Mouse (Mus musculus) limb, embryonic 12.5 days (tissue): ENCODE measurements around the gene Fmnl3. TPM values are rescaled to one million over a fixed set of nuclear protein-coding genes. Genes with fewer than 3 reads are reported as not detected.

ENCODE experiments used
- ATAC-seq: fragments of 200-750 bp; cut with Nextera tagmentation; 2 replicates; pipeline ENCODE4 v1.8.0; 2017; ENCODE audit warnings: low read depth, moderate TSS enrichment; ENCODE audit not compliant: insufficient number of reproducible peaks, insufficient read depth, low FRiP score, low TSS enrichment
- H3K27ac ChIP-seq: fragments of 300-500 bp; sonication (generic); 2 replicates; pipeline ENCODE4 v1.5.1; 2016; ENCODE audit warnings: mild to moderate bottlenecking, moderate library complexity
- H3K27me3 ChIP-seq: fragments of 300-500 bp; sonication (generic); 2 replicates; pipeline ENCODE4 v1.6.1; 2016; ENCODE audit warnings: mild to moderate bottlenecking, moderate library complexity
- H3K36me3 ChIP-seq: fragments of 300-500 bp; sonication (generic); 2 replicates; pipeline ENCODE4 v1.6.1; 2016; ENCODE audit warnings: mild to moderate bottlenecking, moderate library complexity
- H3K4me1 ChIP-seq: fragments of 300-500 bp; sonication (generic); replicated peaks from 2 replicates; pipeline ENCODE4 v1.6.1; 2016
- H3K4me2 ChIP-seq: fragments of 300-500 bp; sonication (generic); 2 replicates; pipeline ENCODE4 v1.6.1; 2016; ENCODE audit warnings: mild to moderate bottlenecking, moderate library complexity
- H3K4me3 ChIP-seq: fragments of 300-500 bp; sonication (generic); replicated peaks from 2 replicates; pipeline ENCODE4 v1.5.1; 2016; ENCODE audit warnings: mild to moderate bottlenecking
- H3K9ac ChIP-seq: fragments of 300-500 bp; sonication (generic); replicated peaks from 2 replicates; pipeline ENCODE4 v1.6.1; 2016; ENCODE audit warnings: mild to moderate bottlenecking, moderate library complexity
- H3K9me3 ChIP-seq: fragments of 300-500 bp; sonication (generic); 2 replicates; pipeline ENCODE4 v1.6.1; 2016; ENCODE audit warnings: mild to moderate bottlenecking, moderate library complexity
- WGBS: fragments of 180-500 bp; shearing (Covaris S2); methylation state at CpG from one replicate; pipeline ENCODE4 v1.1.7; 2016; 5-methylcytosine and 5-hydroxymethylcytosine counted together
- polyA plus RNA-seq: library from polyadenylated mRNA; unstranded; fragments of >200 nt; fragmentation: Nextera tagmentation; extraction: Ambion mirVana; gene quantifications from 2 replicates; pipeline ENCODE4 v1.2.1, GENCODE M21; 2016

Gene Fmnl3
- polyA plus RNA-seq, 1 experiment from 2014 or later, result 33.6 TPM

DNA sequence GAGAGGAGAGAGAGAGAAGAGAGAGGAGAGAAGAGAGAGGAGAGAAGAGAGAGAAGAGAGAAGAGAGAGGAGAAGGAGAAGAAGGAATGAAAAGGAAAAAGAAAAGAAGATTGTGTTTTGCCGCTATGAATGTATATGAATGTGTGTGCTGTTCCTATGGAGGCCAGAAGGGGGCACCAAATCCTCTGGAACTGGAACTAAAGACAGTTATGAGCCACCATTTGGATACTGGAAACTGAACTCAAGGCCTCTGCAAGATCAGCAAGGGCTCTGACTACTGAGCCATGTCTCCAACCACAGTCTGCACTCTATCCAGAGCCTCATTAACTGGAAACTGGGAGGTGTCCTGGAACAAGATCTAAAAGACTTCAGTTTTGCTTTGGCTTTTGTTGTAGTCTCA lies 43.3 kb downstream of the Fmnl3 start:
- no peak overlapping the region for H3K4me2 ChIP-seq
- H3K4me1 ChIP-seq, result peaks cover 12% of the 10 kb centered on the region
- H3K27me3 ChIP-seq, result no peaks in the 10 kb centered on the region
- H3K36me3 ChIP-seq, result peaks cover 91% of the 10 kb centered on the region
- H3K27ac ChIP-seq, result no peak overlapping the region
- ATAC-seq, result no peak
- WGBS, result 61% methylated on average over 1 of the region's 1 CpGs
- H3K9me3 ChIP-seq, result 0 out of 2 replicates have a peak, but pooled peaks cover 6% of the 10 kb centered on the region
- no peak overlapping the region for H3K9ac ChIP-seq
- H3K4me3 ChIP-seq, result no peak overlapping the region

DNA sequence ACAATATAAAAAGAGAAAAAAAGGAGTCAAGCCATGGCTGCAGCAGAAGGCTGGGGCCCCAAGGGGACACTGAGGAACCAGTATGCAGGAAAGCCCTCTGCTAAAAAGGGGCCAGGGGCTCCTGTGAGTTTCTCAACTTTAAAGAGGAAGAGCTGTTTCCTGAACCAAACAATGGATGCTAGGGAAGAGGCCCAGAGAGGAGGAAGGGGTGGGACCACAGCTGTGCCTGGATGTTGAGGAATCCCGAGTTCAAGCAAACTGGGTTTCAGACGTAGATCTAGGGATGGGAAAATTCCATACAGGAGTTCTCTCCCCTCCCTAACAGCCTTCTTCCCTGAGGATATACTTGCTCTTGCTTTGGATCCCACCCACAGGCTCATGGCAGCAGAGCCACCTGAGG lies 43.9 kb downstream of the Fmnl3 start:
- Histone ChIP-seq H3K27ac (no peak overlapping the region), H3K9ac (no peak overlapping the region), H3K4me3 (no peak overlapping the region), H3K4me1 (peaks cover 7% of the 10 kb centered on the region), H3K27me3 (no peaks in the 10 kb centered on the region), H3K36me3 (peaks cover 91% of the 10 kb centered on the region), H3K4me2 (no peak overlapping the region), H3K9me3 (0 out of 2 replicates have a peak, but pooled peaks cover 6% of the 10 kb centered on the region)
- no peak for ATAC-seq
- 57% methylated on average over 2 of the region's 2 CpGs for WGBS

DNA sequence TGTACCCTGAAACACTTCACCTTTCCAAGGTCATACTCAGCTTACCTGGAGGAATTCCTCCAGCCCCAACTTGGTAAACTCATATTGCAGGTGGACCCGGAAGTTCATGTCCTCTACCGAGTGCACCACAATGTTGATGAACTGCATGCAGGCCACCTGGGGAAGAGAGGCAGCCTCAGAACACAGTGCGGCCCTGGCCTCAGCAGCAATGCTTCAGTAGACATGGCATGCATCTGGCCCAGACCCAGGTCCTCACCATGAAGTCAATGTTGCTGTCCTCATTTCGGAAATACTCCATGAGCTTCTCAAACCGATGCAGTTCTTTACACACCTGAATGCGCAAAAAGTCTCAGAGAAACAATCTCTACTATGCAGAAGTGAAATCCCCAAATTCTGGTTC lies 44.7 kb downstream of the Fmnl3 start:
- H3K27me3 ChIP-seq, result no peaks in the 10 kb centered on the region
- H3K36me3 ChIP-seq, result peaks cover 91% of the 10 kb centered on the region
- no peak overlapping the region for H3K9ac ChIP-seq
- WGBS, result 93% methylated on average over 6 of the region's 6 CpGs
- H3K27ac ChIP-seq, result no peak overlapping the region
- no peak for ATAC-seq
- H3K4me1 ChIP-seq, result 0 out of 2 replicates have a peak, but pooled peaks cover 3% of the 10 kb centered on the region
- no peak overlapping the region for H3K4me2 ChIP-seq
- H3K4me3 ChIP-seq, result no peak overlapping the region
- H3K9me3 ChIP-seq, result 0 out of 2 replicates have a peak, but pooled peaks cover 6% of the 10 kb centered on the region

DNA sequence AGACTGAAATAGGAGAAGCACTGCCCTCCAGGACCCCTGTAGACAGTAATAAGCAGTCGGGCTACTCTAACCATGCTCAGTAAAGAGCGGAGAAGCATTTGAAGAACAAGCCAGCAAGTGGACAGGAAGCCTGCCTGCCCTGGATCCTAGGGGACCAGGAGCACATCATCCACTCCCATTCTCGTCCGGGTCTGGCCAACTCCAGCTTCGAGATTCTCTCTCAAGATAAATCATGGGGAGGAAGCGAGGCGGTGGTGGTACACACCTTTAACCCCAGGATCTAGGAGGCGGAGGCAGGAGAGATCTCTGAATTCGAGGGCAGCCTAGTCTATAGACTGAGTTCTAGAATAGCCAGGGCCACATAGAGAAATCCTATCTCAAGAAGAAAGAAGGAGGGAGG lies 46.1 kb downstream of the Fmnl3 start:
- no peak overlapping the region for H3K4me2 ChIP-seq
- no peaks in the 10 kb centered on the region for H3K27me3 ChIP-seq
- ATAC-seq, result no peak
- H3K9ac ChIP-seq, result no peak overlapping the region
- peaks cover 99% of the 10 kb centered on the region for H3K36me3 ChIP-seq
- H3K4me1 ChIP-seq, result 0 out of 2 replicates have a peak, but pooled peaks cover 3% of the 10 kb centered on the region
- 0 out of 2 replicates have a peak overlapping the region, but pooled peaks have one; percentile 31 for H3K27ac ChIP-seq
- H3K4me3 ChIP-seq, result no peak overlapping the region
- H3K9me3 ChIP-seq, result 0 out of 2 replicates have a peak, but pooled peaks cover 6% of the 10 kb centered on the region
- WGBS, result 84% methylated on average over 9 of the region's 9 CpGs

DNA sequence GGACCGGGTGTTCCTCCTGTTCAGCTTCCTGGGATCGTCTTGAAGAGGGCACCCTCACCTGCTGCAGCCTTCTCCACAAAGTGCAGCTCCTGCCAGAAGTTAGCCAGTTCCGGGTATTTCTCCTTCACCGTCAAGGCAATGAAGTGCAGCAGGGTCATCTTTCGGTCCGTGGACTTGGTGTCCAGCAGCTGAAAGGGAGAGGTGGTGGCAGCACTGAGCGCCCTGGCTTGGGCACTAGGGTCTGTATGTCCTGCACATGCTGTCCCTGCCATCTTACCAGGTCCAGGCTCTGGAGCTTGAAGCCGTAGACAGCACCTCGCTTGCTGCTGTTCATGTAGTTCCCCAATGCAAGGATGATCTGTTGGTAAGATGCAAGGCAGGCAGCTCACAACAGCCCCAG lies 49.3 kb downstream of the Fmnl3 start:
- H3K36me3 ChIP-seq, result peaks cover 99% of the 10 kb centered on the region
- H3K27me3 ChIP-seq, result no peaks in the 10 kb centered on the region
- H3K4me1 ChIP-seq, result 0 out of 2 replicates have a peak, but pooled peaks cover 3% of the 10 kb centered on the region
- H3K9ac ChIP-seq, result no peak overlapping the region
- no peak overlapping the region for H3K4me3 ChIP-seq
- no peak overlapping the region for H3K4me2 ChIP-seq
- ATAC-seq, result no peak
- no peaks in the 10 kb centered on the region for H3K9me3 ChIP-seq
- H3K27ac ChIP-seq, result peak overlapping the region; percentile 56; the same call in 1 of the 2 replicates
- 87% methylated on average over 9 of the region's 9 CpGs for WGBS

DNA sequence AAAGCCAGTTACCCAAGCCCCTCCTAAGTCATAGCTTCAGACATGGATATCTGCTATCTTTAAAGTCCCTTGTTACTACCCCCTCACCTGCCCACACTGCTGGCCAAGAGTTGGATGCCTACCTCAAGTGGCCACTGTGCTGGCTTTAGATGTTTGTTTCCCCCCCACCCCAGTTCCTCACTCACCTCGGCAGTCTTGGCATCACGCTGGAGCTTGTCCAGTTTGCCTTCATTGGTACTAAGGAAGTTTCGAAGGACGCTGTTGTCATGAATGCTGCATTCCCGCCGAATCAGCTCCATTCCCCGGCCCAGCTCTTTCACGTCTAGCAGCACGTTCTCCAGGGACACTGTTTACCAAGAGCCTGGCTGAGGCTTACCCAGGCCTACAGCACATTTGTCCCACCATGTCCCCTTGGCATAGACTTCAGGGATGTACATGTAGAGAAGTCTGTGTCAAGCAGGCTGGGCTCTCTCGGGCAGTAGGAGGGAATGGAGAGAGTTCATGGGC lies 50.1 kb downstream of the Fmnl3 start:
- H3K27me3 ChIP-seq, result no peaks in the 10 kb centered on the region
- 87% methylated on average over 10 of the region's 10 CpGs for WGBS
- H3K4me3 ChIP-seq, result no peak overlapping the region
- H3K4me2 ChIP-seq, result no peak overlapping the region
- ATAC-seq, result no peak
- H3K4me1 ChIP-seq, result 0 out of 2 replicates have a peak, but pooled peaks cover 3% of the 10 kb centered on the region
- no peak overlapping the region for H3K9ac ChIP-seq
- peak overlapping the region; percentile 31; the same call in 1 of the 2 replicates for H3K27ac ChIP-seq
- no peaks in the 10 kb centered on the region for H3K9me3 ChIP-seq
- peaks cover 99% of the 10 kb centered on the region for H3K36me3 ChIP-seq

DNA sequence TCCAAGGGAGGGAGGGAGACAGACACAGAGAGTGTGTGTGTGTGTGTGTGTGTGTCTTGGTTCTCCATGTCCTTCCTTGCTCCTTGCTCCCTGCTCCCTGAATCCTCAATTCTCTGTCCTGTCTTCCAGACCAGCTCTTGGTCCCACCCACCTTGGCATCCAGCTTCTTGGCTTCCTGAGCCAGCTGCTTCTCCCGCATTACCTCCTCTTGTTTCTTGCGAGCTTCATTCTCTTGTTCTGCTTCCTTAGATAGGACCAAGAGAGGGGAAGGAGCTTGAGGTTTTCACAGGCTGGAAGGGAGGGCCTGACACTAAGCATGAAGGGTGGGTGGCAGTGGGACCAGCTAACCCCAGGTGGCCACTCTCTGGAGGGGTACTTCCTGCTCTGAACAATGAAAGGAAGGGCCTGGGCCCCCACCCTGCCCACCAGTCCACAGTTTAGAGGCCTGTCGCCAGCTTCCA lies 50.8 kb downstream of the Fmnl3 start:
- no peaks in the 10 kb centered on the region for H3K27me3 ChIP-seq
- H3K4me2 ChIP-seq, result no peak overlapping the region
- H3K4me1 ChIP-seq, result 0 out of 2 replicates have a peak, but pooled peaks cover 3% of the 10 kb centered on the region
- ATAC-seq, result no peak
- peaks cover 99% of the 10 kb centered on the region for H3K36me3 ChIP-seq
- no peak overlapping the region for H3K4me3 ChIP-seq
- 87% methylated on average over 3 of the region's 3 CpGs for WGBS
- H3K9ac ChIP-seq, result no peak overlapping the region
- H3K9me3 ChIP-seq, result no peaks in the 10 kb centered on the region
- H3K27ac ChIP-seq, result peak overlapping the region; percentile 50; the same call in 1 of the 2 replicates

DNA sequence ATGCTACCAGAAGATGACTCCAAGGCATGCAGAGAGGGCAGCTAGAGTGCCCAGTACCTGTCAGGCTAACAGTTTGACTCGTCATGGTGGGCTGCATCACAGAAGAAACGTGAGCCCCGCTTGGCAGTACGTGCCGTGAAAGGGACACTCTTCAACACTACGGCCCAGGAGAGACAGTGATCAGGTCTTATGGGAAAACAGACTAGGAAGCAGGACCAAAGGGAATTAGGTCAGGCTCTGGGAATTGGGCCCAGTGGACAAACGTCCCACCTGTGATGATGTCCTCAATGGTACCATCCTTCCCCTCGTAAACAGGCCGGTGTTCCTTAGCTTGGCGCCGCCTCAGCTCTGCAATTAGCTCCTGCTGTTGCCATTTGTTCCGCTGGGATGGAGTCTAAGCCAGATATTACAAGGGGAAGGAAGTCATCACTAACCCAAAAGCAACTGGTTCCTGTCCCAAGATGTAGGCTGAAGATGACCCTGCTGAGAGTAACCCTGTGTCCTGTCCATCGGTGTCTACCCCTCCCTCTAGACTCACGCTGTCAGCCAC lies 51.3 kb downstream of the Fmnl3 start:
- Histone ChIP-seq H3K4me2 (no peak overlapping the region), H3K9ac (no peak overlapping the region), H3K27me3 (no peaks in the 10 kb centered on the region), H3K4me3 (no peak overlapping the region), H3K36me3 (peaks cover 99% of the 10 kb centered on the region), H3K4me1 (0 out of 2 replicates have a peak, but pooled peaks cover 3% of the 10 kb centered on the region), H3K27ac (peak overlapping the region; percentile 50; the same call in 1 of the 2 replicates), H3K9me3 (no peaks in the 10 kb centered on the region)
- 79% methylated on average over 14 of the region's 14 CpGs for WGBS
- no peak for ATAC-seq

DNA sequence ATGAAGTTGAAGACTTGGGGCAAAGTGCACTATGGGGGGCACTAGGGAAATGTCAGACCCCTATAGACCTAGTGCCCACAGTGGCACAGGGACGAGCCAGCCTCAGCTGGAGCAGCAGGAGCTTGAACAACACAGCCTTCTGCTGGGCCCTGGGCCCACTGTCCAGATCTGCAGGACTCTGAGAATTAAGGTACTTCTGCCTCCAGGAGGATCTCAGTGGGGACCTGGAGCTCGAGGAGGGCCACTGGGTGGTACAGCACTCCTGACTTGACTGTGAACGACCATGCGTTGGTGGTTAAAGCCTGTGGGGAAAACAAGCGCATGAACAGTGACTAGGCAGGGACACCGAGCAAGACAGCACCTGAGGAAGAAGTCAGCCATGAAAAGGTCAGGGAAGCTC lies 52.2 kb downstream of the Fmnl3 start:
- peak overlapping the region; percentile 46; the same call in 1 of the 2 replicates for H3K27ac ChIP-seq
- ATAC-seq, result no peak
- H3K4me1 ChIP-seq, result 0 out of 2 replicates have a peak, but pooled peaks cover 3% of the 10 kb centered on the region
- H3K4me3 ChIP-seq, result no peak overlapping the region
- H3K27me3 ChIP-seq, result no peaks in the 10 kb centered on the region
- peaks cover 99% of the 10 kb centered on the region for H3K36me3 ChIP-seq
- no peak overlapping the region for H3K4me2 ChIP-seq
- no peaks in the 10 kb centered on the region for H3K9me3 ChIP-seq
- no peak overlapping the region for H3K9ac ChIP-seq
- whole genome bisulfite sequencing, result 89% methylated on average over 6 of the region's 6 CpGs

DNA sequence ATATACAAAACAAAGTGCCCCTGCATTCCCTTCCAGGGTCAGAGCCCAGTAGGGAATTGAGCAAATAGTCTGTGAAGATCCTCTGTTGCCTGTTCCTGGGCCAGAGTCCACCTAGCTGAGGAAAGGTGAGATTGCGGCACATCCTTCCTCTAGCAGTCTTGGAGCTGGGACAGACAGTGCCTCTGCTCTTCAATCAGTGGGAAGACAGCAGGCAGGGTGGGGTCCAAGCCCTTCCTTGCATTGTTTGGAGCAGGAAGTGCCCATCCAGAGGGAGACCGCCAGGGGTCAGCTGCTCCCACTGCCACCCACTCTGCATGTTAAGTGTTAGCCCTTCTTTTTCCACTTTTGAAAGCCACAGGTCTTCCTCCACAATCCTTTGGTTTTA lies 53.0 kb downstream of the Fmnl3 start:
- Histone ChIP-seq H3K27ac (peak overlapping the region; percentile 77), H3K27me3 (no peaks in the 10 kb centered on the region), H3K4me3 (no peak overlapping the region), H3K36me3 (peaks cover 99% of the 10 kb centered on the region), H3K4me2 (no peak overlapping the region), H3K9me3 (no peaks in the 10 kb centered on the region), H3K4me1 (0 out of 2 replicates have a peak, but pooled peaks cover 3% of the 10 kb centered on the region), H3K9ac (no peak overlapping the region)
- 81% methylated on average over 2 of the region's 2 CpGs for WGBS
- ATAC-seq, result no peak

DNA sequence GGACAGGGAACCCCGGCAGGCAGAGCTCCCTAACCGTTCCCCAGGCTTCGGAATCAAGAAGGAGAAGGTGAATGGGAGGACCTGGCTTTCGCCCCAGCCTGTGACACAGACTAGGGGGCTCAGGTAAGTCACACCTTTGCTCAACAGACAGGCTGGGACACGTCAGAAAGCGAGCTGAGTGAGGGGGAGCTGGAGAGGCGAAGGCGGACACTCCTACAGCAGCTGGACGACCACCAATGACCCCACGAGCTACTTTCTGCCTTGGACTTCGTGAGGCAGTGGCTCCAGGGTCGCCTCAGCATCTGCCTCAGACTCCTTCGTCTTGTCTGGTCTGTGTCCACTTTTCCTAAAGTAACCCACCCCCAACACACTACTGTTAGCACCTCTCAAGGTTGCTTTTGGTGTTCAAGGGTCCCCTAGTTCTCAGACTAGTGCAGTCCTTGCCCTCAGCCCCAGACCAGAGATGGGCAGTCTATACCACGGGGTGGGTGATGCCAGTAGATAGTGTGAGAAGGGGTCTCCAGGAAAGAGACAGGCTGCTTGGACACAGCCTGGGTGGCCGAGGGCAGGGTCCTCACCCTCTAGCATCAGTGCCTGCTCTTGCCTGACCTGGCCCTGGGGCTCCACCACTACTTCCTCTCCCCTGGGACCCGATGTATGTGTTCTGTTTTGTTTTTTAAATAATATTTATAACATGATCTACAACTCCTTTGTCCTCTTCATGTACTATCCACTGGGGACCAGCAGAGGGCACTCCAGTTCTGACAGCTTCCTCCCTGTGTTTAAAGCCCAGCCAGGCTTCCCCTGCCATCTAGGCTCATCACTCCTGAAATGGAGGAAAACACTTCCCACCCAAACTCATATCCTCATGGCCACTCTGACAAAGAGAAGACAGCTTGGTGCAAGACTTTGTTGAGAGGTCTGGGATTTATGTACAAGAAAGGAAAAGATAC lies 53.7 kb downstream of the Fmnl3 start:
- WGBS, result 75% methylated on average over 16 of the region's 16 CpGs
- Histone ChIP-seq H3K9ac (no peak overlapping the region), H3K27me3 (no peaks in the 10 kb centered on the region), H3K36me3 (peaks cover 99% of the 10 kb centered on the region), H3K4me3 (no peak overlapping the region), H3K27ac (peak overlapping the region; percentile 77; the same call in 1 of the 2 replicates), H3K4me2 (no peak overlapping the region), H3K9me3 (no peaks in the 10 kb centered on the region), H3K4me1 (0 out of 2 replicates have a peak, but pooled peaks cover 3% of the 10 kb centered on the region)
- ATAC-seq, result peak; percentile 56
